Mouse (Mus musculus) cerebellum, adult 9-11 months (tissue): Measurements from ENCODE around the gene Slc35g3.
"Not testable (repeated sequence)": the region's sequence is repeated elsewhere in the genome, so short reads cannot be mapped to it uniquely, and the experiment has no call there.

Experiments used
- DNase-seq: peaks from one replicate; pipeline ENCODE4 v3.0.0; 2022

Slc35g3 gene

DNA sequence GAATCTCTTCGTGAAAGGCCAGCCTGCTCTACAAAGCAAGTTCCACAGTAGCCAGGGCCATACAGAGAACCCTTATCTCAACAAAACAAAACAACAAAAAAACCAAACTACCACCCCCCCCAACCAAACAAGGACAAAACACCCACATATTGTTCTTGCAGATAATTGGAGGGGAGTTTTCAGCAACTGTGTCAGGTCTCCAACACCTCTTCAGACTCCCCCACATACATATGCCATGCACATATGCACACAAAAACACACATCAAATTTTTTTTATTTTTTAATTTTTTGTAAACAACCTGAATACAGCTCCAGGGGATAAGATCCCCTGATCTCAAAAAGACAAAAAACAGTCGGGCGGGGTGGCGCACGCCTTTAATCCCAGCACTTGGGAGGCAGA lies 7.5 kb downstream of the Slc35g3 start:
- DNase-seq: no peak

DNA sequence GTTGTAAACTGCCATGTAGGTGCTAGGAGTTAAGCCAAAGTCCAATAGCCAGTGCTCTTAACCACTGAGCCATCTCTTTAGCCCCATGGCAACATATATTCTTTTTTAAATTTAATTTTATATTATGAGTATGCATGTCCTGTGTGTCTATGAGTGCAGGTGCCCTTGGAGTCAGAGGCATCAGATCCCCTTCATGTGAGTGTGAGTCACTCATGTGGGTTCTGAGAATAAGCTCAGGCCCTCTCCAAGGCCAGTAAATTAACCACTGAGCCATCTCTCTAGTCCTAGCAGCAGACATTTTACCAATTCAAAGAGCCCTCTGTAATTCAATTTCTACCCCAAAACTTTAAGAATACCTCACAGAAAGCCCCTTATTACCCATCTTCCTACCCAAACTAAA lies 9.1 kb downstream of the Slc35g3 start:
- no peak for DNase-seq

DNA sequence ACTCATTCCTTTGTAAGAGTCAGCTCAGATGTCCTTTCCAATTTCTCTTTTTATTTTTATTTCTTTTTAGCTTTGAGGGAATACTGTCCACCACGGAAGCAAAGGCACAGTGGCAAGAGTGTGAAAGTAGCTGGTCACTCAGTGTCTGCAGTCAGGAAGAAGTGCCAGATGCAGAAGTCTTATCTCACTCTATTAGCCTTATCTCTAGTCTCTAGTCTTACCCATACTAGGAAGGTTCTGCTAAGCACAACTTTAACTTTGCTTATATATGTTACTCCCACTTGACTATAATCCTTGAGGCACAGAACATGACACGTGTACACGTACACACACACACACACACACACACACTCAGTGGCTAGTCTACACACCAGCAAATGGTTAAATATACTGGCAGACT lies 10.1 kb downstream of the Slc35g3 start:
- DNase-seq: no peak

DNA sequence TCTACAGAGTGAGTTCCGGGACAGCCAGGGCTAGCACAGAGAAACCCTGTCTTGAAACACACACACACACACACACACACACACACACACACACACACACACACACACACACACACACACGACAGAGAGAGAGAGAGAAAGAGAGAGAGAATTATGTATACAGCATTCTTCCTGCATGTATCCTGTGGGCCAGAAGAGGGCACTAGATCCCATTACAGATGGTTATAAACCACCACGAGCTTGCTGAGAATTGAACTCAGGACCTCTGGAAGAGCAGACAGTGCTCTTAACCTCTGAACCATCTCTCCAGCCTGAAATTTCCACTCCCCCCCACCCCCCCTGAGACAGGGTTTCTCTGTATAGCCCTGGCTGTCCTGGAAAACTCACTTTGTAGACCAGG lies 30.4 kb downstream of the Slc35g3 start:
- not testable (repeated sequence) for DNase-seq

DNA sequence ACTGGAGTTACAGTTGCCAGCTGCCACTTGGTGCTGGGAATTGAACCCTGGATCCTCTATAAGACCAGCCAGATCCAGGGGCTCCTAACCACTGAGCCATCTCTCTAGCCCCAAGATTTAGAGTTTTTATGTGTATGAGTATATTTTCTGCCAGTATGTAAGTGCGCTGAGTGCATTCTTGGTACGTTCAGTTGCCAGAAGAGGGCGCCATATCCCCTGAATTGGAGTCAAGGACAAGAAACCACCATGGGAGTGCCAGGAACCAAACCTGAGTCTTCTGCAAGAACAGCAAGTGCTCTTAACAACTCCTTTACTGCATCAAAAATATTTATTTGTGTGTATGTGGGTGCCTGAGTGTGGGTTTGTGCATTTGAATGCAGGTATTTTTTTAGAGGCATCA lies 32.7 kb downstream of the Slc35g3 start:
- peak; percentile 53 for DNase-seq

DNA sequence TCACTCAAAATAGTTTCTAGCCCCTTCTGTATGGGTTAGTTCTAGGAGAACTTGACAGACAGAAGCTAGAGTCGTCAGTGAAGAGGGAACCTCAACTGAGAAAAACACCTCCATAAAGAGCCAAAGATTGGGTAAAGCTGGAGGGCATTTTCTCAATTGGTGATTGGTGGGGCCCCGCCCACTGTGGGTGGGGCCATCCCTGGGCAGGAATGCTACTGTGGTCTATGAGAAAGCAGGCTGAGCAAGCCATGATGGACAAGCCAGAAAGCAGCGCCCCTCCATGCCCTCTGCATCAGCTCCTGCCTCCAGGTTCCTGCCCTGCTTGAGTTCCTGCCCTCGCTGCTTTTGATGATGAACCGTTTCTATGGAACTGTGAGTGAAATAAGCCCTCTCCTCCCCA lies 35.8 kb downstream of the Slc35g3 start:
- no peak for DNase-seq

DNA sequence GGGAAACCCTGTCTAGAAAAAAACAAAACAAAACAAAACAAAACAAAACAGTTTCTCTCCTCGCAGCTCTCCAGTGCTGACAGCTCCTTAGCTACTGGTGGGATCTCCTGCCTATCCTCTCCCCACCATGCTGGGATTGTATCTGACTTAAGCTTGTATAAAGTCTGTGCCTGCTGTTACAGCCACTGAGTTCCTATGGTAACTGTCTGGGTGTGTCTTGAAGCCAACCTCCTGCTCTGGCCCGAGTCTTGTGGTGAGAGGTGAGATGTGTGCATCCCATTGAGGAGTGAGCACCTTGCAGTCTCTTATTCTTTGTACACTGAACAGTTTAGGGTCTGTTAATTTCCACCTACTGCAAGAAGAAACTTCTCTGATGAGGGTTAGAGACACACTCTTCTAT lies 38.7 kb downstream of the Slc35g3 start:
- DNase-seq: no peak

DNA sequence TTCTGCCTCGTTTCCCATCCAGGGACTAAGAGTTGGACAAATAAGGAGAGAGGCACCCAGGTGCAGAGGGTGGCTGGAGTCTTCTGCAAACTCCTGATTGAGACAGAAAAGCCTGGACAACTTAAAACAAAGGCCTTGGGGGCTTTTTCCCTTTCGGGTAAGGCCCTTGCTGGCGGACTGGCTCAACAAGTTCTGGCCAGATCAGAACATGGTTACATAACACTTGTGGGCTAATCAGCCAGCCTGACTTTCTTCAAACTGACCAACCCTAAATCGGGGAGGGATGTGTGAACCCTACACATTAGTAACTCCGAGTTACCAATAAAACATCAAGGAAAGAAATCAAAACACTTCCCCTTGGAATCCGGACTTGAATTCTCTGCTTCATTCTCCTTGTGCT lies 40.9 kb downstream of the Slc35g3 start:
- DNase-seq: no peak

DNA sequence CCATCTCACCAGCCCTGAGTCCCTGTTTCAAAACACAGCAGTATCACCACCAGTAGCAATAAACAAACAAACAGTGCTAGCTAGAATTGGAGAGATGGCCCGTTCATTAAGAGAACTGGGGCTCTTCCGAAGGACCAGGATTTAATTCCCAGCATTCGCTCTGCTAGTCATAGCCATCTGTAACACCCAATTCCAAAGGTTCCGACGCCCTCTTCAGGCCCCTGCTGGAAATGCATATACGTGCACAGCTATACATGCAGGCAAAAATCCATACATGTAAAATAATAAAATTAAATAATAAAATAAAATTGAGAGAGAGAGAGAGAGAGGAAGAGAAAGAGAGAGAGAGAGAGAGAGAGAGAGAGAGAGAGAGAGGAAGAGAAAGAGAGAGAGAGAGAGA lies 42.3 kb downstream of the Slc35g3 start:
- DNase-seq: no peak

DNA sequence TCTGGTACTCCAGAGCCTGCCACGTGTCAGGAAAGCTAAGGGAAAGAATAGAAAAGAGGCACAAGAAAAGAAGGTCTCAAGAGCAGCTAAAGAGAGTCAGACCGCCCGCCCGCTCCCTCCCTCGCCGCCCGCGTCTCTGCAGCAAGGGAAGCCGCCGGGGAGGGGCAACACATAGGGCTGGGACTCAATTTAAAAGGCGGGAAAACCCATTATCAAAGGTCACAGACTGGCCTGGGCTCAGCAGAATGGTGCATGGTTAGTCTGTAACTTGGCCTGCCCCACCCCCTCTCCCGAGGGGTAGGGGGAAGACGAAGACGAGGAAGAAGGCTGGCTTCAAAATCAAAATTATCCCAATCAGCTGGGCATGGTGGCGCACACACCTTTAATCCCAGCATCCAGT lies 43.1 kb downstream of the Slc35g3 start:
- no peak for DNase-seq

DNA sequence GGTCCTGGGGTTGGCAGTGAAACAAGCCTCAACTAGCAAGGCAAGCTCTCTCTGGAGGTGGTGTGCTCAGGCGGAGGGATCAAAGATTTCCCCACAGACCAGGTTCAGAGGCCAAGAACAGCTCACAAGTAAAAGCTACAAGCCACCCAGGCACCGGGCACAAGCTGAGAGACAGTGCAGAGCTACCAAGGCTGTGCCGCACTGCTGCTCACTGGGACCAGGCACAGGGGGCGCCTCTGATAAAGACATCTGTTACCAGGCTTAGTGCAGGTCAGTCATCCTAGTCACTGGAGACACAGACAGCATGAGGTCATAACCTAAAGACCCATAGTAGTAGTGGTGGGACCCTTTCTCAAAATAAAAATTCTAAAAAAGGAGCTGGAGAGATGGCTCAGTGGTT lies 44.8 kb downstream of the Slc35g3 start:
- DNase-seq: no peak

DNA sequence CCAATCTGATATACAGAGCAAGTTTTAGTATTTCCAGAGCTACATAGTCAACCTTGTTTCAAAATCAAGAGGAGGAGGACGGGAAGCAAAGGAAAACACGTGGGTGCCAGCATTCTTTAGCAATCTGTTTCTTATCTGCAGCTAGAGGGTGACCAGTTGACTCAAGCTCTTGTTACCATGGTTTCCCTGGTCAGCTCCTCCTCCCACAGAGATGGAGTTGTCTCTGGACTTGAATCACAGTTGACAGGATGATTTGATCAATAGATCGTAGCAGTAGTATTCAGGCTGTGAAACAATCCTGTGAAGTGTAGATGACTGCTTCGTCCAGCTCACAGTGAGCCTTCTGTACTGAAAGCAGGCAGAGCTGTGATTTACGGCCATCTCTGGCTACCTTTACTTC lies 45.8 kb downstream of the Slc35g3 start:
- no peak for DNase-seq

DNA sequence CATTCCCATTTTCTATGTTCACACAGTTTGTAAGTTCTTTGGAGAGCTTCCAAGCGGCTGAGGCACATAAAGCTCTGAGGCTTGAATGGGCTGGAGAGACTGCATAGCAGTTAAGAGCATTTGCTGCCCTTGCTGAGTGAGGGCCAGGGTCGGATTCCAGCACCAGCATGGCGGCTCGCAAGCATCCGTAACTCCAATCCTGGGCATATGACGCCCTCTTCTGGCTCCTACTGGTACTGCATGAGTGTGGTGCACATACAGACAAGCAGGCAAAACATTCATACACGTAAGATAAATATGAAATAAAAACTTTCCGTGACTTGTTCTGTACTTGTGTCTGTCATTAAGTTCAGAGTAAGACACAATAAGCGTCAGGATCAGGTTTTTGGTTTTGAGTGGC lies 46.3 kb downstream of the Slc35g3 start:
- DNase-seq: no peak

DNA sequence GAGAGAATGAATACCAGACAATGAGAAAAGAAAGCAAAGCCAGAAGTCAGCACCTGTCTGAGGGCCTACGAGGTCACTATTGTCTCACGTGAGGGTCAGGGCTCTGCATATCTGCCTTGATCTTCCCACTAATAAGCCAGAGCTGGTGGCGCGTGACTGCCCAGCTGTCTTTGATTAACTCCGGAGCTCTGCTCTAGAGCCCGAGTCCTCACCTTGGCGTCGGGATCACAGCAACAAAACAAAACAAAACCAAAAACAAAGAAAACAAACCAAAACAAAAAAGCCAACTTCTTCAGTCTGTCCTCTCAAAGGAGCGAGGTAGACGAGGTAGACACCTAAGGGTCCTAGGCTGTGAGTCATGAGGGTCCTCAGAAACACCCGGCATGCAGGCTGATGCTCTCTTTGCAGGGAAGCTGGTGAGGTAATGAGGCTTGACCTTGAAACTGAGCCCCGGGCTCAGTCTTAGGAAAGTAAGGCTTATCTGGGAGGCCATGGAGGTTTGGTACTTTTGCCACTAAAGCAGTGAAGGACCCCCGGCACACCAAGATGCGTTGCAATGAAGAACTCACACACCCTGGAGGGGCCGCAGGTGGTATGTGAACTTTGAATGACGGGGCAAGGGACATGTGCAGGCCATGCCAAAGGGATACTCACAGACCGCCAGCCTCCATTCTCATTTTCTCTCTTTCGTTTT lies 47.0 kb downstream of the Slc35g3 start:
- no peak for DNase-seq

DNA sequence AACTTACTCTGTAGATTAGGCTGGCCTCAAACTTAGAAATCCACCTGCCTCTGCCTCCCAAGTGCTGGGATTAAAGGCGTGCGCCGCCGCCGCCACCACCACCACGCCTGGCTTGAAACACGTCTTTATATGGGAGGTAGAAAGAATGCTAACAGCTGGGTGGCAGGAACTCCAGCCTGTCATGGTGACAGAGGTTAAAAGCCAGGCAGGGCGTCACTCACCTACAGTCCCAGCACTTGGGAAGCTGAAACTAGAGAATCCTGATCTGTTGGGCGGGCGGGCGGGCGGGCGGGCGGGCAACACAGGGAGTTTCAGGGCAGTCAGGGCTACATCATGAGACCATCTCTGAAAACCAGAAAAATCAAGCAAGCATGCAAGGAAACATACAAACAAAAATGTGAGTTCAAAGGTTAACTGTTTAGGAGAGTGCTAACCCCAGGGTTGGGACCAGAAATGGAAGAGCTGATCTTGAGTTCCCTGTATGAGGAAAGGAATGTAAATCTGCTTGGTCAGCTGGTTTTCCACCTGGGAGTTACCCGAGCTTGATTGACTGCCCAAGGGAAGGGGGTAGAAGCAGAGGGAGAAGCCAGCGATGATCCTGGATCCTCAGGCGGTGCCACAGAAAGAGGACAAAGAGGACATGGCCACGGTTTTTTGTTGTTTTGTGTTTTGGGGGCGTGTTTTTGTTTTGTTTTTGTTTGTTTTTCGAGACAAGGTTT lies 48.7 kb downstream of the Slc35g3 start:
- DNase-seq: no peak

DNA sequence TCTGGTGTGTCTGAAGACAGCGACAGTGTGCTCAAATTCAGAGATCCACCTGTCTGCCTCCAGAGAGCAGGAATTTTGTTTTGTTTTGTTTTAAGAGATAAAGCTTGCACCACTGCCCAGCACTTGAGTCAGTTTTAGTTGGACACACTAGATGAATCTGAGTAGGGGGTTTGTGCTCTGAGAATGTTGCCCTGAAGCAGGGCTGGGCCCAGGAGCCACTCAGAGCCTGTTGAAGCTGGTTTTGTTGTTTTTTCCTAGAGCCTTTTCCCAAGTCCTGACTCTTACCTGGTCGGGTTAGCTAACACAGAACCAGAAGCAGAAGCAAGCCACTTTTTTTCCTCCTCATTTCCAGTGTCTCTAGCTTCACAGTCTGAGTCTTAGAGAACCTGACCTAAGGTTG lies 50.7 kb downstream of the Slc35g3 start:
- no peak for DNase-seq

DNA sequence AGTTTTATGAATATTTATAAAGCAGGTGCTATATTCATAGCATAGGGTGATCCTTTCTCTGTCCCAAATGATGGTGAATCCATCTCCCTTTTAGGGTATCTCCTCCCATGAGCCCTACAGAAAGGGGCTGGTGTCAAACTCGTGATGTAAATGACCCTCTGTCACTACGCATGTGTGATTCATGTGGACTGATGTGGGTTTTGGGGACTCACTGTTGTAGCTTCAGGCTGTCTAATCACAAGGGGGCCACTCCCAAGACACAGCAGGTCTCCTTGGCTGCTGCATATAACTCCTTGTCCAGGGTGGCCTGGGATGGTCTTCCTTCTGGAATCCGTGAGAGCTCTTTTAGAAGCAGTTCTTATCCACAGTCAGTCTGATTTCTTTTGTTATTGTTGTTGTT lies 51.3 kb downstream of the Slc35g3 start:
- DNase-seq: no peak
